Mouse (Mus musculus) hindbrain, postnatal 0 days (tissue): ENCODE measurements at regions not wholly inside any gene's neighbourhood (a gene's known extent, or its start where the extent isn't known, plus 50 kb on each side); places are given as distances from the start of the nearest gene placed in this dataset.

Experiments used
- ATAC-seq: fragments of 200-750 bp; cut with Nextera tagmentation; 2 replicates; pipeline ENCODE4 v1.8.0; 2017; ENCODE audit warnings: mild to moderate bottlenecking, moderate TSS enrichment, moderate library complexity
- DNase-seq: peaks from one replicate; pipeline ENCODE4 v3.0.0-alpha.2; 2015; ENCODE audit warnings: low spot score
- H3K27ac ChIP-seq: fragments of 300-500 bp; sonication (generic); 2 replicates; pipeline ENCODE4 v1.5.1; 2014; ENCODE audit warnings: mild to moderate bottlenecking
- H3K27me3 ChIP-seq: fragments of 300-500 bp; sonication (generic); 2 replicates; pipeline ENCODE4 v1.6.1; 2014; ENCODE audit warnings: low read length, mixed read lengths; ENCODE audit not compliant: insufficient read depth
- H3K36me3 ChIP-seq: fragments of 300-500 bp; sonication (generic); 2 replicates; pipeline ENCODE4 v1.6.1; 2014; ENCODE audit warnings: low read length, mixed read lengths; ENCODE audit not compliant: insufficient read depth
- H3K4me1 ChIP-seq: fragments of 300-500 bp; sonication (generic); 2 replicates; pipeline ENCODE4 v1.6.1; 2014; ENCODE audit warnings: antibody characterized with exemption, low read length, mixed read lengths; ENCODE audit not compliant: insufficient read depth
- H3K4me2 ChIP-seq: fragments of 300-500 bp; sonication (generic); 2 replicates; pipeline ENCODE4 v1.6.1; 2014; ENCODE audit warnings: low read depth, mild to moderate bottlenecking, low read length, moderate library complexity, mixed read lengths
- H3K4me3 ChIP-seq: fragments of 300-500 bp; sonication (generic); 2 replicates; pipeline ENCODE4 v1.5.1; 2014; ENCODE audit warnings: low read length
- H3K9ac ChIP-seq: fragments of 300-500 bp; sonication (generic); replicated peaks from 2 replicates; pipeline ENCODE4 v1.6.1; 2014; ENCODE audit warnings: mild to moderate bottlenecking, low read length, moderate library complexity, mixed read lengths
- H3K9me3 ChIP-seq: fragments of 300-500 bp; sonication (generic); 2 replicates; pipeline ENCODE4 v1.6.1; 2016; ENCODE audit warnings: low read length, mixed read lengths
- CTCF ChIP-seq: IDR thresholded peaks from 2 replicates; pipeline ENCODE4 v1.5.1; 2016; ENCODE audit warnings: antibody characterized with exemption, control low read depth, low read depth
- WGBS: fragments of 180-500 bp; shearing (Covaris S2); extraction: QIAGEN DNeasy Blood & Tissue Kit; methylation state at CpG from one replicate; pipeline ENCODE4 v1.1.7; 2014; 5-methylcytosine and 5-hydroxymethylcytosine counted together

- no peak for DNase-seq
- no peak overlapping the region for H3K27ac ChIP-seq
- 62% methylated on average over 3 of the region's 3 CpGs for WGBS
- H3K4me1 ChIP-seq: no peaks in the 10 kb centered on the region
- ATAC-seq: no peak
- H3K9ac ChIP-seq: no peak overlapping the region
- H3K9me3 ChIP-seq: no peaks in the 10 kb centered on the region
- H3K36me3 ChIP-seq: no peaks in the 10 kb centered on the region
- H3K4me2 ChIP-seq: no peak overlapping the region
- no peak for TF ChIP-seq CTCF
- no peaks in the 10 kb centered on the region for H3K27me3 ChIP-seq
- no peak overlapping the region for H3K4me3 ChIP-seq
Measured at GRCm38 (mm10) chr14:110580311-110580710, 174.6 kb downstream of the Slitrk6 start.

GRCm38 (mm10) chr14:110570717-110571116 lies 184.2 kb downstream of the Slitrk6 start:
- ATAC-seq: no peak
- 100% methylated on average over 2 of the region's 2 CpGs for WGBS
- TF ChIP-seq CTCF: no peak

GRCm38 (mm10) chr14:110565783-110566445 lies 189.0 kb downstream of the Slitrk6 start:
- Histone ChIP-seq H3K36me3 (no peaks in the 10 kb centered on the region), H3K4me3 (no peak overlapping the region), H3K27ac (no peak overlapping the region), H3K4me1 (no peaks in the 10 kb centered on the region), H3K4me2 (no peak overlapping the region), H3K9me3 (no peaks in the 10 kb centered on the region), H3K9ac (no peak overlapping the region), H3K27me3 (no peaks in the 10 kb centered on the region)
- DNase-seq (no peak), ATAC-seq (no peak)
- 77% methylated on average over 7 of the region's 7 CpGs for WGBS
- TF ChIP-seq CTCF: no peak

More at GRCm38 (mm10) chr14:110570717-110571116, 184.2 kb downstream of the Slitrk6 start:
- no peaks in the 10 kb centered on the region for H3K36me3 ChIP-seq
- H3K9me3 ChIP-seq: no peaks in the 10 kb centered on the region
- no peak overlapping the region for H3K4me2 ChIP-seq
- H3K4me1 ChIP-seq: no peaks in the 10 kb centered on the region
- DNase-seq: no peak
- no peak overlapping the region for H3K27ac ChIP-seq
- H3K27me3 ChIP-seq: no peaks in the 10 kb centered on the region
- no peak overlapping the region for H3K9ac ChIP-seq
- no peak overlapping the region for H3K4me3 ChIP-seq

- TF ChIP-seq CTCF: no peak
- Histone ChIP-seq H3K27ac (no peak overlapping the region), H3K9ac (no peak overlapping the region), H3K36me3 (no peaks in the 10 kb centered on the region), H3K4me1 (no peaks in the 10 kb centered on the region), H3K27me3 (no peaks in the 10 kb centered on the region), H3K4me2 (no peak overlapping the region), H3K4me3 (no peak overlapping the region), H3K9me3 (no peaks in the 10 kb centered on the region)
- ATAC-seq (no peak), DNase-seq (no peak)
- WGBS: 89% methylated on average over 2 of the region's 2 CpGs
Measured at GRCm38 (mm10) chr14:110564621-110565020, 190.3 kb downstream of the Slitrk6 start.

GRCm38 (mm10) chr14:110545265-110545664 lies 209.7 kb downstream of the Slitrk6 start:
- Histone ChIP-seq H3K36me3 (no peaks in the 10 kb centered on the region), H3K4me1 (no peaks in the 10 kb centered on the region), H3K4me2 (no peak overlapping the region), H3K4me3 (no peak overlapping the region), H3K27me3 (no peaks in the 10 kb centered on the region), H3K27ac (no peak overlapping the region), H3K9me3 (no peaks in the 10 kb centered on the region), H3K9ac (no peak overlapping the region)
- ATAC-seq: no peak
- DNase-seq: no peak
- 66% methylated on average over 7 of the region's 7 CpGs for WGBS
- no peak for TF ChIP-seq CTCF

GRCm38 (mm10) chr14:110543303-110544134 lies 211.4 kb downstream of the Slitrk6 start:
- Histone ChIP-seq H3K9ac (no peak overlapping the region), H3K4me3 (no peak overlapping the region)

GRCm38 (mm10) chr14:110527306-110527705 lies 227.6 kb downstream of the Slitrk6 start:
- H3K27ac ChIP-seq: no peak overlapping the region
- WGBS: 77% methylated on average over 3 of the region's 3 CpGs

More at GRCm38 (mm10) chr14:110543303-110544134, 211.4 kb downstream of the Slitrk6 start:
- Histone ChIP-seq H3K27ac (no peak overlapping the region), H3K27me3 (no peaks in the 10 kb centered on the region), H3K4me2 (no peak overlapping the region), H3K36me3 (no peaks in the 10 kb centered on the region), H3K4me1 (no peaks in the 10 kb centered on the region), H3K9me3 (no peaks in the 10 kb centered on the region)
- DNase-seq: no peak
- ATAC-seq: no peak
- 47% methylated on average over 4 of the region's 4 CpGs for WGBS
- no peak for TF ChIP-seq CTCF

More at GRCm38 (mm10) chr14:110527306-110527705, 227.6 kb downstream of the Slitrk6 start:
- H3K4me2 ChIP-seq: no peak overlapping the region
- no peak overlapping the region for H3K4me3 ChIP-seq
- H3K36me3 ChIP-seq: no peaks in the 10 kb centered on the region
- no peak for ATAC-seq
- no peak overlapping the region for H3K9ac ChIP-seq
- H3K27me3 ChIP-seq: no peaks in the 10 kb centered on the region
- TF ChIP-seq CTCF: no peak
- no peak for DNase-seq
- H3K4me1 ChIP-seq: no peaks in the 10 kb centered on the region
- no peaks in the 10 kb centered on the region for H3K9me3 ChIP-seq
